Mouse (Mus musculus) kidney, adult 2 months (tissue): ENCODE measurements around the gene Cnr2. TPM values are rescaled to one million over a fixed set of nuclear protein-coding genes. Genes with fewer than 3 reads are reported as not detected.

Source experiments
- DNase-seq: peaks from one replicate; pipeline ENCODE4 v3.0.0; 2021
- H3K27ac ChIP-seq: fragments of 200-500 bp; 2 replicates; pipeline ENCODE4 v1.5.1; 2012; ENCODE audit warnings: low read depth, low read length, control low read depth, inconsistent platforms; ENCODE audit not compliant: insufficient read depth
- H3K27me3 ChIP-seq: fragments of 200-500 bp; replicated peaks from 2 replicates; pipeline ENCODE4 v1.6.1; 2012; ENCODE audit warnings: mild to moderate bottlenecking, moderate library complexity, low read length, inconsistent platforms; ENCODE audit not compliant: control insufficient read depth, insufficient read depth
- H3K36me3 ChIP-seq: fragments of 200-500 bp; 2 replicates; pipeline ENCODE4 v1.6.1; 2012; ENCODE audit warnings: mild to moderate bottlenecking, moderate library complexity, low read length, inconsistent platforms; ENCODE audit not compliant: control insufficient read depth, insufficient read depth
- H3K4me1 ChIP-seq: fragments of 200-500 bp; 2 replicates; pipeline ENCODE4 v1.6.1; 2011; ENCODE audit warnings: low read length; ENCODE audit not compliant: control insufficient read depth, insufficient read depth
- H3K4me3 ChIP-seq: fragments of 200-500 bp; 2 replicates; pipeline ENCODE4 v1.5.1; 2011; ENCODE audit warnings: mild to moderate bottlenecking, low read depth, low read length, control low read depth; ENCODE audit not compliant: insufficient read depth
- CTCF ChIP-seq: fragments of 200-500 bp; conservative IDR thresholded peaks from 2 replicates; pipeline ENCODE4 v1.5.1; 2011; ENCODE audit warnings: low read depth, mild to moderate bottlenecking, control low read depth, low read length, moderate library complexity, mixed read lengths; ENCODE audit not compliant: insufficient read depth, insufficient read length
- POLR2A ChIP-seq: fragments of 200-500 bp; IDR thresholded peaks from one replicate; pipeline ENCODE4 v1.6.1; 2011; ENCODE audit warnings: low read depth, low read length, control low read depth
- WGBS: fragments of 180-500 bp; shearing (Covaris S2); methylation state at CpG from one replicate; pipeline ENCODE4 v1.1.7; 2018; 5-methylcytosine and 5-hydroxymethylcytosine counted together
- polyA plus RNA-seq: library from polyadenylated mRNA; depleted of rRNA; stranded (reverse); fragments of >200 nt; gene quantifications from 2 replicates; pipeline ENCODE4 v1.2.3, GENCODE M21; 2012; rRNA removed

Gene Cnr2
- 2.7 and 4.1 TPM in 2 replicates for polyA plus RNA-seq

- no peaks in the 10 kb centered on the region for H3K4me1 ChIP-seq
- H3K27me3 ChIP-seq, result no peaks in the 10 kb centered on the region
- no peak within 1 kb of the TSS for H3K27ac ChIP-seq
- TF ChIP-seq POLR2A, result no peak
- no peak for TF ChIP-seq CTCF
- 70% methylated on average over 8 of the region's 8 CpGs for WGBS
- no peak within 1 kb of the TSS for H3K4me3 ChIP-seq
- DNase-seq, result no peak
- H3K36me3 ChIP-seq, result no peaks in the 10 kb centered on the region
Observed at GRCm38 (mm10) chr4:135895071-135895571, at the start of gene Cnr2. Gene Cnr2 (plus strand): TSS chr4:135895394.

- H3K27me3 ChIP-seq, result no peaks in the 10 kb centered on the region
- no peak overlapping the region for H3K4me3 ChIP-seq
- H3K27ac ChIP-seq, result no peak overlapping the region
- H3K36me3 ChIP-seq, result no peaks in the 10 kb centered on the region
- 36% methylated on average over 5 of the region's 5 CpGs for WGBS
- DNase-seq, result peak; percentile 37
- TF ChIP-seq CTCF, result no peak
- TF ChIP-seq POLR2A, result no peak
- H3K4me1 ChIP-seq, result no peaks in the 10 kb centered on the region
Observed at GRCm38 (mm10) chr4:135847581-135847980, 47.6 kb upstream of the Cnr2 start.

- no peak overlapping the region for H3K4me3 ChIP-seq
- no peaks in the 10 kb centered on the region for H3K27me3 ChIP-seq
- no peak for DNase-seq
- 54% methylated on average over 13 of the region's 13 CpGs for WGBS
- peaks cover 3% of the 10 kb centered on the region; the same call in 1 of the 2 replicates for H3K4me1 ChIP-seq
- H3K27ac ChIP-seq, result no peak overlapping the region
- TF ChIP-seq CTCF (no peak), POLR2A (no peak)
- H3K36me3 ChIP-seq, result no peaks in the 10 kb centered on the region
Observed at GRCm38 (mm10) chr4:135850411-135851095, 44.6 kb upstream of the Cnr2 start.

GRCm38 (mm10) chr4:135851942-135852341, 43.3 kb upstream of the Cnr2 start:
- no peak for DNase-seq
- H3K36me3 ChIP-seq, result no peaks in the 10 kb centered on the region
- H3K27me3 ChIP-seq, result no peaks in the 10 kb centered on the region
- H3K27ac ChIP-seq, result no peak overlapping the region
- no peak for TF ChIP-seq CTCF
- 91% methylated on average over 9 of the region's 9 CpGs for WGBS
- no peak overlapping the region for H3K4me3 ChIP-seq
- H3K4me1 ChIP-seq, result peaks cover 3% of the 10 kb centered on the region; the same call in 1 of the 2 replicates

- peaks cover 11% of the 10 kb centered on the region for H3K4me1 ChIP-seq
- WGBS, result 94% methylated on average over 14 of the region's 14 CpGs
Observed at GRCm38 (mm10) chr4:135853987-135854546, 41.1 kb upstream of the Cnr2 start.

GRCm38 (mm10) chr4:135854630-135855029, 40.6 kb upstream of the Cnr2 start:
- Histone ChIP-seq H3K27me3 (no peaks in the 10 kb centered on the region), H3K4me1 (peaks cover 17% of the 10 kb centered on the region), H3K4me3 (no peak overlapping the region), H3K27ac (no peak overlapping the region), H3K36me3 (no peaks in the 10 kb centered on the region)
- TF ChIP-seq POLR2A (no peak), CTCF (no peak)
- WGBS, result 74% methylated on average over 11 of the region's 11 CpGs
- DNase-seq, result no peak

More at GRCm38 (mm10) chr4:135853987-135854546, 41.1 kb upstream of the Cnr2 start:
- DNase-seq, result no peak
- Histone ChIP-seq H3K27ac (no peak overlapping the region), H3K27me3 (no peaks in the 10 kb centered on the region), H3K4me3 (no peak overlapping the region), H3K36me3 (no peaks in the 10 kb centered on the region)
- TF ChIP-seq POLR2A (no peak), CTCF (no peak)

GRCm38 (mm10) chr4:135855080-135855479, 40.1 kb upstream of the Cnr2 start:
- no peaks in the 10 kb centered on the region for H3K36me3 ChIP-seq
- TF ChIP-seq CTCF, result no peak
- TF ChIP-seq POLR2A, result no peak
- no peaks in the 10 kb centered on the region for H3K27me3 ChIP-seq
- peak overlapping the region; percentile 97 for H3K27ac ChIP-seq
- H3K4me1 ChIP-seq, result peaks cover 22% of the 10 kb centered on the region
- DNase-seq, result no peak
- 7% methylated on average over 6 of the region's 6 CpGs for WGBS
- peak overlapping the region; percentile 87 for H3K4me3 ChIP-seq
